Mouse (Mus musculus) megakaryocyte, embryonic 14.5 days (primary cell): ENCODE results near the gene Cd4.

ENCODE experiments used
- FLI1 ChIP-seq: IDR thresholded peaks from 2 replicates; pipeline ENCODE4 v1.6.1; 2012; ENCODE audit warnings: low read length, inconsistent platforms, mixed read lengths
- GATA1 ChIP-seq: IDR thresholded peaks from 3 replicates; pipeline ENCODE4 v1.6.1; 2012; ENCODE audit warnings: mixed read lengths, low read length, inconsistent platforms, borderline replicate concordance

- TF ChIP-seq GATA1 = no peak
- no peak for TF ChIP-seq FLI1
Observed at GRCm38 (mm10) chr6:124857840-124858530, 30.0 kb downstream of the Cd4 start.
